Mouse (Mus musculus): ENCODE results near the gene Ucma.

GRCm38 (mm10) chr2:4958039-4958438 is 17.9 kb upstream of the Ucma start:
- no peak for TF ChIP-seq POLR2A (IDR thresholded peaks at IDR 0.05; ENCODE audit: borderline replicate concordance, control insufficient read depth, low read depth, low read length)
- TF ChIP-seq CTCF (IDR thresholded peaks at IDR 0.05; ENCODE audit: control insufficient read depth, insufficient read depth, low read length), result no peak

Data from bone marrow, adult 2 months (tissue).